Comparison of ENCODE assay signal across 8 mouse cellular contexts in genomic region chr19:12795511-12796327, GRCm38 (mm10). TPM values are rescaled to one million over a fixed set of nuclear protein-coding genes. Genes with fewer than 3 reads are reported as not detected.
DNase-seq lines count a peak whose midpoint lies in the region; ATAC-seq and TF ChIP-seq lines count a peak whose summit lies in the region.

Gene Zfp91 (minus strand): TSS chr19:12796126.
Gene Lpxn (plus strand): TSS chr19:12796193.

- peaks cover 29% of the 10 kb centered on the region for H3K4me1 ChIP-seq in hindbrain, embryonic 10.5 days (replicated peaks)
- H3K4me1 ChIP-seq in lung, postnatal 0 days (ENCODE audit: insufficient read depth, low read depth, low read length): peaks cover 5% of the 10 kb centered on the region; the same call in 1 of the 2 replicates

- H3K27me3 ChIP-seq in hindbrain, embryonic 10.5 days (ENCODE audit: insufficient read depth, poor library complexity, severe bottlenecking): no peaks in the 10 kb centered on the region
- H3K27me3 ChIP-seq in lung, postnatal 0 days (replicated peaks; ENCODE audit: insufficient read depth, low read length): no peaks in the 10 kb centered on the region

- peak; percentile 96 for DNase-seq in MN1 (ENCODE audit: low spot score)
- peak; percentile 99 for DNase-seq in cerebellum, adult 9-10 months
- DNase-seq in hindbrain, embryonic 10.5 days (ENCODE audit: low spot score): peak; percentile 97
- DNase-seq in layer of hippocampus, adult 9-11 months: peak; percentile 99
- DNase-seq in lung, postnatal 0 days (ENCODE audit: low spot score): peak; percentile 100
- DNase-seq in ovary, postnatal 14 days (ENCODE audit: low spot score): peak; percentile 87
- peak; percentile 97 for DNase-seq in thymus, postnatal 14 days

- no peak; the same call in 1 of the 2 replicates for TF ChIP-seq EP300 in lung, postnatal 0 days (IDR thresholded peaks at IDR 0.05)

- WGBS in hindbrain, embryonic 10.5 days: under 1% methylated on average over 76 of the region's 76 CpGs
- WGBS in lung, postnatal 0 days: under 1% methylated on average over 48 of the region's 76 CpGs

- peak within 1 kb of the TSS; percentile 88 for H3K4me3 ChIP-seq in hindbrain, embryonic 10.5 days
- H3K4me3 ChIP-seq in lung, postnatal 0 days (ENCODE audit: low read depth, low read length): peak within 1 kb of the TSS; percentile 99

- peak within 1 kb of the TSS; percentile 71 for H3K4me2 ChIP-seq in lung, postnatal 0 days (replicated peaks; ENCODE audit: low read depth, low read length)

- no peaks in the 10 kb centered on the region for H3K9me3 ChIP-seq in hindbrain, embryonic 10.5 days
- H3K9me3 ChIP-seq in lung, postnatal 0 days (ENCODE audit: low read length): no peaks in the 10 kb centered on the region

- peak; percentile 89 for ATAC-seq in frontal cortex, adult (ENCODE audit: low TSS enrichment)
- peak; percentile 92 for ATAC-seq in lung, postnatal 0 days

- H3K36me3 ChIP-seq in hindbrain, embryonic 10.5 days: no peaks in the 10 kb centered on the region
- no peaks in the 10 kb centered on the region for H3K36me3 ChIP-seq in lung, postnatal 0 days (ENCODE audit: insufficient read depth, low read length)

- TF ChIP-seq CTCF in lung, postnatal 0 days (IDR thresholded peaks at IDR 0.05): peak; percentile 39

- H3K27ac ChIP-seq in hindbrain, embryonic 10.5 days: peak within 1 kb of the TSS; percentile 99
- H3K27ac ChIP-seq in lung, postnatal 0 days (ENCODE audit: low read length): peak within 1 kb of the TSS; percentile 100

- H3K9ac ChIP-seq in lung, postnatal 0 days (replicated peaks; ENCODE audit: low read depth): peak within 1 kb of the TSS; percentile 97

RNA-seq across cellular contexts. Expression of gene Zfp91, which starts in this region (rescaled TPM):
- polyA plus RNA-seq in hindbrain, embryonic 10.5 days (2016; fragmentation: Nextera tagmentation; extraction: Ambion mirVana): 12.6 and 14.3 TPM in 2 replicates
- polyA plus RNA-seq in lung, postnatal 0 days (2015; fragmentation: Nextera tagmentation; extraction: Ambion mirVana): 12.0 and 12.6 TPM in 2 replicates

RNA-seq across cellular contexts. Expression of gene Lpxn, which starts in this region (rescaled TPM):
- polyA plus RNA-seq in hindbrain, embryonic 10.5 days (2016; fragmentation: Nextera tagmentation; extraction: Ambion mirVana): 0.73 and 1.1 TPM in 2 replicates
- 2.9 and 3.7 TPM in 2 replicates for polyA plus RNA-seq in lung, postnatal 0 days (2015; fragmentation: Nextera tagmentation; extraction: Ambion mirVana)

Comparison
In these comparisons a context has a peak if more than half of its experiments do, and no peak if none do; other contexts are left out.
1. Peak in every context shown above with its lines: DNase-seq, ATAC-seq, H3K4me3 ChIP-seq and H3K27ac ChIP-seq.